Mouse (Mus musculus) megakaryocyte, embryonic 14.5 days (primary cell): ENCODE data around the gene Hmga1.

Experiments
- FLI1 ChIP-seq: IDR thresholded peaks from 2 replicates; pipeline ENCODE4 v1.6.1; 2012; ENCODE audit warnings: low read length, inconsistent platforms, mixed read lengths
- GATA1 ChIP-seq: IDR thresholded peaks from 3 replicates; pipeline ENCODE4 v1.6.1; 2012; ENCODE audit warnings: mixed read lengths, low read length, inconsistent platforms, borderline replicate concordance

DNA sequence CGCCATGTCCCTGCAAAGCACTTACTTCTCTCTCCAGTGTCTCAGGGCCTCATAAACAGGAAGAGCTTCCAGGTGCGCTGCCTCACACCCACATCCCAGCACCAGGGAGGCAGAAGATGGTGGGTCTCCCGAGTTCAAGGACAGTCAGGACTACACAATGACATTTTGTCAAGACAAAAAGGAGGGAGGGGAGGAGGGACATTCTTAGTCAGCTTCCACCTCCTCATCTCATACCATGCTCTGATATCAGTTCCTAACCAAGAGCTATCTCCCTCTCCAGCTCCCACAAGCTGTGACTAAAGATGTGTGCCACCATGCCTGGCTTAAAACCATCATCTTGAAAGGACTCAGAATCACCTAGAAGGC lies 55.2 kb downstream of the Hmga1 start:
- TF ChIP-seq GATA1 (no peak), FLI1 (no peak)
